Comparison of ENCODE assay signal across 16 mouse cellular contexts in the genomic region with DNA sequence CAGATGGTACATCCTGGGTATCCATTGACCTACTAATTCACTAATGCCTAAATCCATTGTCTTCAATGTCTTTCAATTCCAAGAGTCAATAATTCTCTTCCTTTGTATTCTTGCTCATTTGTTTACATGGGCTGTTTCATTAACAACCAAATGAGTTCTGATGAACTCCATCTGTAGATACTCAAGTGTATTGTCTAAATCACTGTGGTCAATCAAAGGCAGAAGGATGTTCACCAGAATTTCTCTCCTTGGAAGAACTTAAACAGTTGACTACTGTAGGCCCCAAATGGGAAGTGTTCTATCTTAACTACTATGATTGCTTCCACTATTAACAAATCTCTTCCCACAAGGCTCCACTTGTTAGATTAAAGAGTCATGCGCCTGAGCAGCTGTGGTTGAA.
"Had no signal": no experiment of that assay in that cellular context is flagged by ENCODE, and none has a peak within 500 bp of the region (broad histone marks: within the 10 kb centered on the region; RNA-seq: fewer than 3 reads in every experiment).

No protein-coding gene starts in this region.

- DNase-seq: cerebellum, adult 9-10 months; cerebellum, adult 9-11 months; cerebellum, postnatal 10 days; cerebellum, postnatal 14 days; cerebellum, postnatal 25 days; cerebellum, postnatal 36 days; embryo, embryonic 11 days; forebrain, postnatal 0 days; gastrocnemius, adult 2 months; gastrocnemius, postnatal 10 days; gastrocnemius, postnatal 14 days; gastrocnemius, postnatal 25 days; gastrocnemius, postnatal 36 days; heart, adult 11 months; heart, adult 18-20 months; heart, adult 2 months had no signal
